Mouse (Mus musculus) embryo, embryonic 11 days (tissue): ENCODE results near the gene Krt78.

Source experiments
- DNase-seq: peaks from one replicate; pipeline ENCODE4 v3.0.0-alpha.2; 2015

The Krt78 gene

GRCm38 (mm10) chr15:101970536-101970935 lies 16.4 kb upstream of the Krt78 start:
- DNase-seq: peak; percentile 82

- no peak for DNase-seq
These were observed 12.7 kb upstream of the Krt78 start for GRCm38 (mm10) chr15:101966808-101967207.

- no peak for DNase-seq
These were observed 4.8 kb upstream of the Krt78 start for GRCm38 (mm10) chr15:101958891-101959290.

GRCm38 (mm10) chr15:101952733-101953474 lies 1.2 kb downstream of the Krt78 start:
- no peak for DNase-seq

GRCm38 (mm10) chr15:101945430-101945829 lies 8.7 kb downstream of the Krt78 start:
- DNase-seq: no peak

GRCm38 (mm10) chr15:101941948-101942347 lies 12.1 kb downstream of the Krt78 start:
- DNase-seq: peak; percentile 19

- no peak for DNase-seq
These were observed 13.7 kb downstream of the Krt78 start, which contains the start of gene Krt79 for GRCm38 (mm10) chr15:101940274-101940829. Gene Krt79, minus strand, starts transcription at chr15:101940324.

GRCm38 (mm10) chr15:101938600-101939308 lies 15.3 kb downstream of the Krt78 start:
- no peak for DNase-seq

- no peak for DNase-seq
These were observed 21.1 kb downstream of the Krt78 start for GRCm38 (mm10) chr15:101933024-101933423.

- DNase-seq: peak; percentile 56
These were observed 24.4 kb downstream of the Krt78 start for GRCm38 (mm10) chr15:101929666-101930065.

GRCm38 (mm10) chr15:101929087-101929486 lies 25.0 kb downstream of the Krt78 start:
- DNase-seq: peak; percentile 27

- peak; percentile 19 for DNase-seq
These were observed 26.6 kb downstream of the Krt78 start for GRCm38 (mm10) chr15:101927340-101928080.

- DNase-seq: no peak
These were observed 29.0 kb downstream of the Krt78 start for GRCm38 (mm10) chr15:101925041-101925440.

- DNase-seq: no peak
These were observed 29.5 kb downstream of the Krt78 start, which contains the start of gene Krt4 for GRCm38 (mm10) chr15:101924635-101925034. Gene Krt4, minus strand, starts transcription at chr15:101924735.

- DNase-seq: no peak
These were observed 31.8 kb downstream of the Krt78 start for GRCm38 (mm10) chr15:101922296-101922695.

- DNase-seq: no peak
These were observed 38.0 kb downstream of the Krt78 start for GRCm38 (mm10) chr15:101916072-101916471.

- DNase-seq: no peak
These were observed 49.2 kb downstream of the Krt78 start for GRCm38 (mm10) chr15:101904849-101905248.

GRCm38 (mm10) chr15:101902171-101903149 lies 51.6 kb downstream of the Krt78 start:
- DNase-seq: peak; percentile 11
